Mouse (Mus musculus): ENCODE data around the gene Rassf3.

- no peak for TF ChIP-seq GATA1 (IDR thresholded peaks at IDR 0.05; ENCODE audit: low read length)
- TF ChIP-seq TAL1 (IDR thresholded peaks at IDR 0.05; ENCODE audit: low read length), result no peak
These were observed 32.4 kb downstream of the Rassf3 start for GRCm38 (mm10) chr10:121443791-121444190.
